Mouse (Mus musculus): ENCODE measurements around the gene Hbs1l.

DNA sequence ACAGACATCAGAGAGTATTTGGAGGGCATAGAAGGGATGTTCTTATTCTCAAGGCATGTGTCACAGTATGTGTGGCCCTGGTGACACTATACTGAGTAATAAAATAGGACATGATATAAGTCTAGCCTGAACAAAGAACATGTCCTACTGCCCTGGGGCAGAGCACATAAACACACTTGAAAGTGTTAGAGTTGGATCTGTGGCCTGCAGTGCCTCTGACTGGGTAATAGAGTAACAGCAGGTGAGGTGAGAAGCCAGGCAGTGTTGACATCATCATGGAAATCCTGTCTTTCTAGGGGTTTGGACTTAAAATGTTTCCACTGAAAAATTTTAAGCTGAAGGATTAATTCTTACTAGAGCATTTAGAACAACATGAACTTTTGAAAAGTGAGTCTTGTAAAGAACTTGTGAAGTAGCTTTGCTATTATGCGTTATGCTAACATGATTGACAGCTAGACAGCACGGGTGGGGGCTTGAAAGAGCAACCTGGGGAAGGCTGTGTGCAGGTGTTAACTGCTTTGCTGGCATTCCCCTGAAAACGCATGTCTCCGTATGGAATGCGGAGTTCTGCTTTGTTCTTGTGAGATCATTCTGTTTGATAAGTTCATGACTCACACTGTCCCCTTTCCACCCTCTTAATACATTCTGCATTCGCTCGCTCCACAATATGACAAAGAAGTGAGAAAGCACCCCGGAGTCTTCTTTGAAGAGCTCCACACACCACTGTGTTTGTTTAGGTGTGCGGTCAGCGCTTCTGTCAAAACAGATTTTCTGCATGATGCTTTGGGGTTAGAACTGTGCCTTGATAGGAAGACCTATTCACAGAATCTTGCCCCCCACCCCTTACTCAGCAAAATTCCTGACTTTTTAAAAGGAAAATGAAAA is 8.3 kb upstream of the Hbs1l start:
- TF ChIP-seq POLR2A (IDR thresholded peaks at IDR 0.05; ENCODE audit: low read depth, low read length), result no peak
- TF ChIP-seq CTCF (conservative IDR thresholded peaks at IDR 0.05; ENCODE audit: insufficient read depth, insufficient read length, low read depth, low read length), result no peak

Data from kidney, adult 2 months (tissue).